Mouse (Mus musculus): ENCODE data around the gene 1700001J03Rik.
"Not testable (repeated sequence)": the region's sequence is repeated elsewhere in the genome, so short reads cannot be mapped to it uniquely, and the experiment has no call there.

1700001J03Rik gene

DNA sequence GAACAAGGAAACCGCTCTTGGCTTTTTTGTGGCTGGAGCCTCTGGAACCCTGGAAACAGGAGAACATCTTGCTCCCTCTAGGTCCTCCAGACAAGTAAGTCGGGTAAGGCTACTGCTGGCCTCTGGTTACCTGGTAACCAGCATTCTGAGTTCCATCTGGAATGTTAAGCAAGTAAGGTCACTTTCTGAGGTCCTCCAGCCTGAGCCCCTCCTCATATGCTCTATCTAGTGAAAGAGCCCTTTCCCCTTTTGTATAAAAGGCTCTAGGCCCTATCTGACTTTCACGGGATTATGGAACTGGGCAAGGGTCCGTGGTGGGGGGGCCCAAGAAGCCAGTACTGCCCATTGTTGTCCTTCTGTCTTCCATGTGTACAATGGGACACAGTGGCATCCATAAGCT lies at the start of gene 1700001J03Rik:
1700001J03Rik (minus strand) TSS at position 101 of the 400 bp plus-strand sequence.
- not testable (repeated sequence) for DNase-seq

DNA sequence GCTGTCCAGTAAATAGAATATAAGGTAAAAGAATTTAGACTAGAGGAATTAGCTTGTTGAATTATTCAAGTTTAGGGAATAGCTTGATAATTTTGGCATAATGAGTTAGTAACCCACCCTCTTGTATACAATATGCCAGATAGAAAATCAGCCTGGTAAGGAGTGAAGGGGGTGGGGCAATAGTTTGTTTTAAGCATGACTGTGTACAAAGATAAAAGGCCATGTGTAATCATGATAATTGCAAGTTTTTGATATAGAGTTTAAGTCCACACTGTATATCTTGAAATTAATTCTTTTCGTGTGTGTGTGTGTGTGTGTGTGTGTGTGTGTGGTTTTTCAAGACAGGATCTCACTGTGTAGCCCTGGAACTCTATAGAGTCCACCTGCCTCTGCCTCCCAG lies 49.2 kb upstream of the 1700001J03Rik start:
- no peak for DNase-seq

DNA sequence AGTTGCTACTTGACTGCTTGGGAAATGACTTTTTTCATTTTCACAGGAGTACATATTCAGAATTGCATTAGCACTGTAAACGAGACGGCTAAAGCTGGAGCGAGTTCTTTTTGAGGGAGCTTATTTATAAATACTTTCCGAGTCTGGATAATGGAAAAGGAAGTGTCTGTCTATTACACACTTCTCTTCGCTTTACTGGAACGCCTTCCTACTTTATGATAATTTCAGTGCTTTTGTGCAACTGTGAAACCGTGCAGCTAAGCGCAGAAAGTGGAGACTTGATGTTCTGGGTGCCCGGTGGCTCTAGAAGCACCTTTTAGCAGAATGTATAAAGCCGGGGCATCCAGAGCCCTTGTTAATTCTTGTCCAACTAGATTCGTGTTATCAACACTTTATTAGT lies 47.7 kb upstream of the 1700001J03Rik start:
- no peak for DNase-seq

DNA sequence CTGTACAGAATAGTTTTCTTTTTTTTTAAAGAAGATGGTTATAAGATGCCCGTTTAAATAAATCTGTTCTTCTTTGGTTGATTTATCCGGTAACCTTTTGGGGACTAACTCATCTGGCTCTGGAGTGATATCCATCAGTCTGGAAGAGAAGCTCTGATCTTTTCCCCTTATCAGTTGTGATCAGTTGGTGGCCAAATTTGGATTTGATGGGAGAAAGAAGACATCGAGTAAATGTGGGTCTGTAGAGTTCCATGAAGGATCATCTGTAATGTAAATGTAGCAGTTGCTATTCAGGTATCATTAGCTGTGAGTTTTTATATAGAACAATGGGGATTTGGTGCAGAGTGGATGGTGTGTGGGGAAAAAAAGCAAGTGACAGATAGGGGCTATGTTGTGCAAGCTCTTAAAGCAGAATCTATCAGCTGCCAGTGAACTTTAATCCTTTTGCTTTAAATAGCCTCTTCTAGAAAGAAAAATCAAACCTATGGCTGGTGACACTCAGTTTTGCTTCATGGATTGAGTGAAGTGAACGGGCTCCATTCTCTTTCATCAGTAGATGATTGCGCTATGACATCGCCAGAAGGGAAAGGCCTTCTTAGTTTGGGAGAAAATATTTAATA lies 47.1 kb upstream of the 1700001J03Rik start:
- no peak for DNase-seq

DNA sequence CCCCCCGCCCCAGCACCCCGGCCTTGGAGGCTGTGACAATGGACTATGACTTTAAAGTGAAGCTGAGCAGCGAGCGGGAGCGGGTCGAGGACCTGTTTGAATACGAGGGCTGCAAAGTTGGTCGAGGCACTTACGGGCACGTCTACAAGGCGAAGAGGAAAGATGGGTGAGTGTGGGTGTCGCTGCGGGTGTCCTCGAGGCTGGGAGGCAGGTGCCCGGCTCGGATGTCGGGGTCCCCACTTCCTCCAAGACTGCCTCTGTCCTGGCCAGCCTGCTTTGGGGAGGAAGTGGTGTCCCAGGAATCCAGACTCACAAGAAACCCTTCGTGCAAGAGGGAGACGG lies 46.5 kb upstream of the 1700001J03Rik start:
- DNase-seq, result no peak

DNA sequence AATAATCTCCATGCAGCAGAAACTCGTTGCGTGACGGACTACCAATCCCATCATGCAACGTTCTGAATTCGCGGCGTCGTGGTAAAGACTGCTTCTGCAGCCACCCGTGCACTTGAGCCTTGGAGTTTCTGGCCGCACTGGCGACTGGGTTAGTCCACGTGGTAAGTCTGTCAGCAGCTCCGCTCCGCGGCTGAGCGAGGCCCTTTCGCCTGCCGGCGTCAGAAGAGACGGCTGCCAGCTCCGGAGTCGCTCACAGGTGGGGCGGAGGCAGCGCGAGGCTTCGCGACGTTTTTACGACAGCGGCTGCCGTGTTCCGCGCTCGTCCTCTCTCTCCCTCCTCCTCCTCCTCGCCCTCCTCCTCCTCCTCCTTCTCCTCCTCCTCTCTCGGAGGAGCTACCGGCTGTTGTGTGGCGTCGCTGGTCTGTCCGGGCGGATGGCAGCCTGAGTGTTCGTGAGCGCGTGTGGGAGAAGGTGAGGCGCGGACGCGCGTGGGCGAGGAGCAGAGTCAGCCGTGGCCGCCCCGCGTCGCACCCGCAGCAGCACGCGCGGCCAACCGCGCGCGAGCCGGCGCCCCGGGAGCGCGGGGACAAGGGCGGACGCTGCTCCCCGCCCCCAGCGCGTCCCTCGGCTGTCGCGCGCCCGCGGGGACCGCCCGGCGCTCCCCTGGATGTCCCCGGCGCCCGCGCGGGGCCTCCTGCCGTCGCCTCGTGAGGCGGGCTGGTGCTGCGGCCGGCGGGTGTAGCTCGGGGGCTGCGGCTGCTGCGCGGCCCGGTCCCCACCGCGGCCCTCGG lies 46.0 kb upstream of the 1700001J03Rik start, which contains the start of gene Cdk8:
Cdk8 (plus strand) TSS at position 367 of the 791 bp plus-strand sequence.
- peak; percentile 97 for DNase-seq

DNA sequence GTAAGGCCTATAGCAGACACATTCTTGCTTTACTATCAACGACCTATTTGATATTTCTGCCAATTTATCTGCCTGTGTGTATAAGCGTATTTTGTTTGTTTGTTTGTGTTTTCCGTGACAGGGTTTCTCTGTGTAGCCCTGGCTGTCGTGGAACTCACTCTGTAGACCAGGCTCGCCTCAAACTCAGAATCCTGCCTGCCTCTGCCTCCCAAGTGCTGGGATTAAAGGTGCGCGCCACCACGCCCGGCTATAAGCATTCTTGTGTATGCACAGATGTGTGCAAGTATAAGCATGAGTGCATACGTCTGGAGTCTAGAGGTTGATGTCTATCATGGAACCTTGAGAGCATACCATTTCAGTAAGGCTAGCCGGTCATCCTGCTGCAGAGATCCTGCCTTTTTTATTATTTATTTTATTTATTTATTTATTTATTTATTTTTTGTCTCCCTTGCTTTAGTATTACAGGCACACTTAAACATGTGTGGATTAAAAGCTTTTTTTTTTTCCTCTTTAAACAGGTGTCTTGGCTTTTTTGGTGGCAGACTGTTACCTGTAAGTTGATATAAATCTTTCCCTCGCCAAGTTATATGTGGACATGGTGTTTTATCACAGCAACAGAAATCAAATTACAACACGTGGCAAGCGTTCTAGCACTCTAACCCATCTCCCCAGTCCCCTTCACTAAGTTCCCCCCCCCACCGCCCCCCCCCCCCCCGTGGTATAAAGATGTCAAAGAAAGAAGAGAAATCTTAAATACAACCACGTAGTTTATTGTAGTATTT lies 45.0 kb upstream of the 1700001J03Rik start:
- DNase-seq, result peak; percentile 7

DNA sequence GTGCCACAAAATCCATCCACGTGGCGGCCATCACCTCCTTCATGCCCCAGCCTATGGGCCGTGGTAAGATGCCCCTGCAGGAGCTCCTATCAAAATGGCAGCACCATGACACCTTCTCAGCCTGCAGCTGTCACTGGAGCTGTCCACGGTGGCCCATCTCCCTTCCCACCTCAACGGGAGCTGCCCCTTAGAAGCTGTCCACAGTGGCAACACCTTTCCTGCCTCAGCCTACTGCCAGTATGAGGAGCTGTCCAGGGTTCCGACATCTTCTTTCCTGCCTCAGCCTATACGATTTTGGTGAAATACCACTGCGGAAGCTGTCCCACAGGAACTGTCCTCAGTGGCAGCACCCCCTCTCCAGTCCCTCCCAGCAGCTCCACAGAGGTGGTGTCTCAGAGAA lies 42.4 kb upstream of the 1700001J03Rik start:
- no peak for DNase-seq

DNA sequence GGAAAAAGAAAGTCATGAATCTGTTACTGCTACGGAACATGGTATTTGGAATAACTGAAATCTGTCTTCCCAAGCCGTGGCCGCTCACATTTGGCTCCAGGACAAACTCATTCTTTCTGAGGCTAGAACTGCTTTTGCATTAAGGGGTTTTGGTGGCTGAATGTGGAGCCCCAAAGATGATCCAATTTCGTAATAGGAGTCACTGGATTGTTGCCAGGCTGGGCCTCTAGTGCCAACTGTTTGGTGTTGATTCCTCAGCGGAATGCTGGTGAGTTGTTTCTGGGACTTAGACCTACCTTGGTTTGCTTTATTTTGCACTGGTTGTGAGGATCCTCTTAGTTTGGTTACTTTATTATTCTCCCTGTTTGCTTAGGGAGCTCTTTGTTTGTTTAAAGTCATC lies 38.7 kb upstream of the 1700001J03Rik start:
- DNase-seq, result no peak

DNA sequence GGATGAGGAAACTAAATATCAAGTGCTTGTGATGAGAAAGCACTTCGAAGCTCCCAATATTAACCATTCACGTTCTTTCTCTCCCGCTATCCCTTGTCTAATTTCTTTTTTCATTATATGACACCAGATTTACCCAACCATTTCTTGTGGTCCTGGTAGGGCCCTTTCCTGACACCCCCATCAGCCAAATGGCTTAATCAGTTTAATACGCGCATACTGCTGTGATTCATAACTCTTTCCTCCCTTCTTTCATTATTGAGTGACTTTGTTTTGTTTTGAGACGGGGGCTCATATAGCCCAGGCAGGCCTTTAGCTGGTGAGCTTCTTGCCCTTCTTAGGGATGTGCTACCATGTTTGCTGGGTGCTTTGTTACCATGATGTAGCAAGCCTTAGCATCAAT lies 36.6 kb upstream of the 1700001J03Rik start:
- DNase-seq, result no peak

DNA sequence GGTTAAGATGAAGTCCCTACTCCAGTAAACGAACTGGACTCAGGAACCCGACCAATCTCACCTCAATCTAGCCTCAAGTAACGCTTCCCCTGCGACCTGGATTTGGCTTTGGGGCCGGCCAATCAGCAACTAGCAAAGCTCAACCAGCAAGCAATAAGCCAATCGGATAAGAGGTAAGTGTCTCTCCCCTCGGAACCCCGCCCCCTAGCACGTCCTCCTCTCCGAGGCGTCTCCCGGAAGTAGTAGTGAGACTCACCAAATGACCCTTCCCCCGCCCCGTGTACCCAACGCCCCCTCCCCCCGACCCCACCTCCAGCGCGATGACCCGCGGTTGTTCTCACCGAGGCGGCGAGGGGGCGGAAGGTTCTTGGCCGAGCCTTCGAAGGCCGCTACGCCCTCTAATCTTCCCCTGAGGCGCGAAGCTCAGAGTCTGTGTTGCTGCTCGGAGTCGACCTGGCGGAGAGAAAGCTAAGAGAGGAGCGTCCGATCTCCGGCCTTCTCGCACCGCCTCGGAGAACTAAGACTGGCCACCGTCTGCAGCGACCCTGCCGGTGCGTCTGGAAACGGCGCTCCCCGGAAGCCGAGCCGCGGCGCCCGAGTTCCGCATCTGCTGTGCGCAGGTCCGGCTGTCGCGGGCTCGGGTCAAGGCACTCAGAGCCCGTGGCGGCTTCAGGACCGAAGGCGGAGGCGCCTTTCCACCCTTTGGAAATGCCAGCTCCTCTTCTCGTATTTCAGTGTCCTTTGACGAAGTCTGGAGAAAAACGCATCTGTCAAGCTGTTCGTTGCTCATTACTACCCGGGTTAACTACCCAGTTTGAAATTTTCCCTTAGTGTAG lies 36.0 kb upstream of the 1700001J03Rik start, which contains the start of gene Rnf6:
Rnf6 (minus strand) TSS at position 677 of the 836 bp plus-strand sequence.
- DNase-seq, result peak; percentile 98

DNA sequence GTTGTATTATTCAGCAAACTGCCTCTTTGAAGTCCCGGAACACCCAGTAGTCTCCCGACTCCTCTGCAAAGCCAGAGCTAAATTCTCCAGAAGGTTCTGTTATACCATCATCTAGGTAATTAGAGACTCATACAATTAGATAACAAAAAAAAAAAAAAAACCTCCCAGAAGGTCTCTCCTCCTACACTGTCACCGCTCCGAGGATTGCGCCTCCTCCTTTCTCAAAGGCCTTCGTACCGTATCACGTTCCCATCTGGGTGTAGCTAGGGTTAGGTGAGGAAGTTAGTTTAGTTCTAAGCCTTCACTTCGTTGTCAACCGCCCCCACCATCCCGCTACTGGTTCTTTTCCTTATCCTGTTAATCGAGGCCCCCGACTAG lies 35.4 kb upstream of the 1700001J03Rik start:
- no peak for DNase-seq

DNA sequence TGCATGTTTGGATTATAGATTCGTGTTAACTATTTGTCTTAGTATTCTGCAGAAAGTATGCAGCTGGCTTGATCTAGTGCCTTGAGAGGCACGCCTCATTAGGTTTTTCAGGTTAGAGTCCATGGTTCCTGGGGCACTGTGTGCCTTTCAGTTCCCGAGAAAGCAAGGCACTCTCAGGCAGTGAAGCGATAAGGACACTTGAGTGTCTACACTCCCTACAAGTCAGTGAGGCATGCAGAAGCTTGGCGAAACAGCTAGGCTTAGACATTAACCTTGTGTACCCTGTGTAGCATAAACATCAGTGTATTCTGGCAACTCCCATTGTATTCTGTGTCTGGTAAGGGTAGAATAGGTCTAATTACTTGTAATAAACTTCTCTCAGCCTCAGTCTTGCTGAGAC lies 20.4 kb upstream of the 1700001J03Rik start:
- DNase-seq, result no peak

DNA sequence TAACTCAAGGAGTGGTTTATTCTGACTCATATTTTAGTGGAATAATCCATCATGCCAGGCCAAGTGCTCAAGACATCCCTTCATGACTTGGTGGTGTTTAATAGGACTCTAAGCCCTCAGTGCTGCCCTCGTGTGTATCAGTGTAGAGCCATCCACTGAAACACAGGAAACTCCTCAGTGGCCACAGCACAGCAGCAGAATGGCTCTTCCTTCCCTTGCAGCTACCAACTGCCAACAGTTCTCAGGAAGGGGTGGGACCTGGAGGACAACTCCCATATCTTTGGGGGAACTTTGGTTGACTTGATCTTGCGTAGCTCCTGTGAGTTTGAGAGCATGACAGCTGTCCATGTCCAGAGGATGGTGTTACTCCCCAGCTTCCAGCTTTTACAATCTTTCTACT lies 18.8 kb upstream of the 1700001J03Rik start:
- DNase-seq, result no peak

DNA sequence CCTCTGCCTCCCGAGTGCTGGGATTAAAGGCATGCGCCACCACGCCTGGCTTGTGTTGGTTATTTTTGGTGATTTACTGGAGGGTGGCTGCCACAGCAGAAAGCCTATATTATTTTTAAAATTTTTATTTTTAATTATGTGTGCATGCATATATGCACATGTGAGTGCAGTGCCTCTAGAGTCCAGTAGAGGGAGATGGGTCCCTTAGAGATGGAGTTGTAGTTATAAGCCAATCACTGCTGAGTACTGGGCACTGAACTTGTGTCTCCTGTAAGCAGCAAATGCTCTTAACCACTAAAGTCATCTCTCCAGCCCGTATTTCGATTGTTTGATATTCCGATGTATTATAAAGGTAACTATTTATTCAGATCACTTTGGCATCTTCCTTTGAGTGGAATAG lies 15.5 kb upstream of the 1700001J03Rik start:
- DNase-seq, result no peak

DNA sequence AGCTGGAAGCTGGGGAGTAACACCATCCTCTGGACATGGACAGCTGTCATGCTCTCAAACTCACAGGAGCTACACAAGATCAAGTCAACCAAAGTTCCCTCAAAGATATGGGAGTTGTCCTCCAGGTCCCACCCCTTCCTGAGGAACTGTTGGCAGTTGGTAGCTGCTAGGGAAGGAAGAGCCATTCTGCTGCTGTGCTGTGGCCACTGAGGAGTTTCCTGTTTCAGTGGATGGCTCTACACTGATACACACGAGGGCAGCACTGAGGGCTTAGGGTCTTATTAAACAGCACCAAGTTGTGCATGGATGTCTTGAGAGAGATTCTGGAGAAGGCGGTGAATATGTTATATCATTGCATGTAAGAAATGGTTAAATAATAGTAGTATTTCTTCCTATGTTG lies 14.4 kb upstream of the 1700001J03Rik start:
- no peak for DNase-seq

DNA sequence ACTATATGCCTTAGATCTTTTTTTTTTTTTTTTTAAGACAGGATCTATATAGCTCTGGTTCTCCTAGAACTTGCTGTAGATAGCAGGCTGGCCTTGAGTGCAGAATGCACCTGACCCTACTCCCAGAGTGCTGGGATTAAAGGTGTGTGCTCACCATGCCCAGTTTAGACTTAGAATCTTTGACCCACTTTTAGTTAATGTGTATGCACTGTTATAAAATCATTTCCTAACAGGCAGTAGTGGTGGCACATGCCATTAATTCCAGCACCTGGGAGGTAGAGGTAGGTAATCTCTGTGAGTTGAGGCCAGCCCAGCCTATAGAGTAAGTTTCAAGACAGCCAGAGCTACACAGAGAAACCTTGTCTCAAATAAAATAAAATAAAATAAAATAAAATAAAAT lies 14.0 kb upstream of the 1700001J03Rik start:
- DNase-seq, result no peak

DNA sequence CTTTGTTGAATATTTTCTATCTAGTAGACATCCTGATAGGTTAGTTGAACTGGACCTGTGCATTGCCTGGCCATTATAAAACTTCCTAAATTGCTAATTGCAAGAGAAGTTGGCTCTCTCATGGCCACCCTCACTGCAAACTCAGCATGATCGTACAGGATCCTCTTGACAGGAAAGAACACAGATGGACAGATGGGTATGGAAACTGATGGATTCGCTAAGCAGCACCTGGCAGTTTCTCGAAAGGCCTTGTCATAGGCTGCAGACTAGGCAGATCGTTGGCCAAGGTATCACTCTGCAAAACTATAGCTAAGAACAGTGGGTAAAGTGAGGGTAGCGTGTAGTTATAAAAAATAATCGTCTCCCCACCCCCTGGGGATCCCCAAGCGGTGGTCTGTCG lies 8.3 kb upstream of the 1700001J03Rik start:
- no peak for DNase-seq

DNA sequence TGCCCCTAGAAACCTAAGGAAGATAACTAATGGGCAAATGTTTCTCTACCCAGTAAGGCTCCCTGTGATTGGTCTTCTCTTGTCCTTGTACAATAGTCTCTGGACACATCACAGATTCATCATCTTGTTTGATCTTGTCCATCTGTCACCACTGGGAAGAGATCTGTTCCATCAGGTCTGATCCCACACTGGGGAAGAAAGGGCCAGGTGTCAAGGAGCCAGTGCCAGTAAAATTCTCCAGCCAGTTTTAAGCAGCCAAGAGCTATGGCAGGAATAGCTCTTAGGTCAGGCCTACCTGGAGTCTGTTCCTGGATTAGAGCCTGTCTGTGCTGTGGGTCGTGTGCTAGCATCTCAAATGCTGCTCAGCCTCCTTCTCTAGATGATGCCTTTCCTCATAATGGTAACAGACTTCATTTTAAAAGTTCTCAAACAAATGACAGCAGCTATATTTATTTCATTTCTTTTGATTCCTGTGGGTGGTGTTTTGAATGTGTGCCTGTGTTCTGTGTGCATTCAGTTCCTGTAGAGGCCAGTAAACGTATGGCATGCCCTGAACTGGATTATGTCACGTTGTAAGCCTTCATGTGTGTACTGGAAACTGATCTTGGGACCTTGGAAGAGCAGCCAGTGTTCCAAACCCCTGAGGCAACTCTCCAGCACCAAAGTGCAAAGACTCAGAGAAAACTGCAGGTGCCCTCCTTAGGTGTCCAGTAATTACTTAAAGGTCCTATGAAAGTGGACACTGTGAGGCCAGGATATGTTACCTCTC lies 5.6 kb upstream of the 1700001J03Rik start:
- no peak for DNase-seq

DNA sequence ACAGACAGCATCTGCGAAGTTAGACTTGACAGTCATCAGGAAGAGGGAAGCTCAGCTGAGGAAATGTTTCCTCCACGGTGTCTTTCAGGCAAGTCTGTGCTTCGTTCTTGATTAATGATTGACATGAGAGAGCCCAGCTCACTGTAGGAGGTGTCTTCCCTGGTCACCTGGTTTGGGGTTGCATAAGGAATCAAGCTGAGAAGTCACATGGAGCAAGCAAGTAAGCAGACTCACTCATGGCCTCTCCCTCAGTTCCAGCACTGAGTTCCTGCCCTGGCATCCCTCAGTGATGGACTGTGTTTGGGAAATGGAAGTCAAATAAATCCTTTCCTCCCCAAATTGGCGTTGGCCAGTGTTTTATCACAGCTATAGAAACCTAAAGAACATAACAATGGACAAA lies 5.0 kb upstream of the 1700001J03Rik start:
- no peak for DNase-seq

DNA sequence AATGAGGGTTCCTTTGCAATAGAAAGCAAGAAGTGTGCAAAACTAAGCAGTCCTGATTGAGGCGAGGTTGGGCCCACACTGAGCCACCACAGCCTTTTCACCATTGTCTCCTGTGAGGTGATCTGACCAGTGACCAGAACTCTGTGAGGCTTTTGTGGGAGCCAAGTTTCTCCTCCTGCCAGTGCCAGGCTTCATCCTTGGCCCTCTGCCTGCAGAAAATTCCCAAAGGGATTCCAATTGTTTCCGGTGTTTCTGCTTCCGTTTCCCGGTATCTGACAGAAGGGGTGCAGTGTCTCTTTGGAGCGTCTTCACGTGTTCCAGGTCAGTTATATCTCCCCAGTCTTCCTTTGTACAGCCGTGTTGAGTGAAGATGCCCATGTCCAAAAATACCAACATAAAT lies 3.6 kb upstream of the 1700001J03Rik start:
- no peak for DNase-seq

DNA sequence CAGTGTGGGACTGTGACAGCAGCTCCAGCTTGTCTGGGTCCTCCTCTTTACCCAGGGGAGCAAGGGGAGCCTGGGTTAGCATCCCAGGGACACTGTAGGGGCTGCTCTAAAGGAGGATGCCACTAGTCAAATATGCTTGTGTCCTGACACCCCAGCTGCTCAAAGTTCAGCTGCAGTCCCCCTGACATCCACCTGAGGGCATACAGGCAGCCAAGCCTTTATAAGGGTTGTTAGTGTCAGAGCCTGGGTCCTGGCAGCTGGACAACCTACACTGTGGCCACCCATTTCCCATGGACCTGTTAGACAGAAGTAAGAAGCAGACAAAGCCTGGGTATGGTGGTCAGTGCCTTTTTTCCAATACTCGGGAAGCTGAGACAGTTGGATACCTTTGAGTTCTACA lies 3.0 kb upstream of the 1700001J03Rik start:
- no peak for DNase-seq

Data from embryo, embryonic 11 days (tissue).